Mouse (Mus musculus) mesoderm, embryonic 11.5 days (tissue): ENCODE measurements at regions not wholly inside any gene's neighbourhood (a gene's known extent, or its start where the extent isn't known, plus 50 kb on each side); places are given as distances from the start of the nearest gene placed in this dataset.
A peak's percentile ranks its signal among the peaks of the same experiment; 100 is the strongest.

Experiments used
- DNase-seq: peaks from one replicate; pipeline ENCODE4 v3.0.0-alpha.2; 2012; ENCODE audit warnings: low read depth, low spot score

DNA sequence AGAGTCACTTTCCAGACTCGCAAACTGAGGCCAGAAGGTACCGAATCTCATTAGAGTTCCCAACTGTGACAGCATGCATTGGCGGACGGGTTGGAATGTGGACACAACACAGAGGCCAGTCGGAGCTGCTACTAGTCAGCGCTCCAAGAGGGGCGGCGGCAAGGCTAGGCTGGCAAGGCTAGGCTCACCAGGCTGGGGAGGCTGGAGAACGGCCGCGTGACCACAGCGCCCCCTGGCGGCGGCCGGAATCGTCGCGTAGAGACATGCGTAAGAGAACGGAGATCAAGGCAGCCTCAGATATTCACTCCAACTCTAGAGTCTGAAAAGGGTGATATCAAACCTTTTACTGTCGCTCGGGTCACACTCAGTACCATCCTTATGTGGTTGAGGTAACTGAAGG lies 72.8 kb upstream of the Cdh5 start:
- DNase-seq: peak; percentile 87

DNA sequence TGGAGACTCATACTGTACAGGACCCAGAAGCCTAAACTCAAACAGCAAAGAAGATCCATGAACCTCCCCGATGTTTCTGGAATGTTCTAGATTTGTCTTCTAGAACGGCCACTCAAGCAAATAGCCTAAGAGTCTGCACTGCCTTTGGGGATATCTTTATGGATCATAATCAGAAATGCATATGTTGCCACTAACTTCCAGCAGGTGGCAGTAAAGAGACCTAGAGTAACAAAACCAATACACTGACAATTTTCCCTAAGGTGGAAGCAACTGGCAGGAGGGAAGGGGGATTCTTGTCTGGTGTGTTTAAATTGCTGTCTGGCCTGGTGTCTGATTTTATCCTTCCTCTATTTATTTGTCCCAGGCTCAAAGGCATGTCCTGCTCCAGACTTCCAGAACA lies 69.2 kb upstream of the Cdh5 start:
- DNase-seq: no peak

- no peak for DNase-seq
Measured at GRCm38 (mm10) chr8:104033148-104033547, 68.3 kb upstream of the Cdh5 start.

GRCm38 (mm10) chr8:104034286-104034685 lies 67.1 kb upstream of the Cdh5 start:
- no peak for DNase-seq

GRCm38 (mm10) chr8:104036580-104037477 lies 64.6 kb upstream of the Cdh5 start:
- DNase-seq: no peak

GRCm38 (mm10) chr8:104037611-104038010 lies 63.8 kb upstream of the Cdh5 start:
- no peak for DNase-seq

DNA sequence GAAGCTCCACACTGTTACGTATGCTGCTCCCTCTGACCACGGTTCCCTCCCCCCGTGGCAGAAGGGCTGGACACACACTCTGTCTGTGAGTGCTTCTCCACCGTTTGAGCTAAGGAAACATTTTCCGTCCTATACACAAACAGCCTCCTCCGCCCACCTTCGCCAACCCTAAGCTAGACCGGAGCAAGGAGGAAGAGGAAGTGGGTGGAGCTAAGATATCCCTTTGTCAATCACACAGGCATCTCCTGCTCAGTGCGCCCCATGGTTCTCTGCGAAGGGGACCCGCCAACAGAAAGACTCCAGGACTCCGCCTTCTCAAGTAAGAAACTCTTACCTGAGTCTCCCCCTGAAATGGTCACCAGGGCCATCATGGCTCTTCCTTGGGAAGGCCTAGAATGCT lies 61.9 kb upstream of the Cdh5 start:
- no peak for DNase-seq

- DNase-seq: no peak
Measured at GRCm38 (mm10) chr8:104041522-104041921, 59.9 kb upstream of the Cdh5 start.

DNA sequence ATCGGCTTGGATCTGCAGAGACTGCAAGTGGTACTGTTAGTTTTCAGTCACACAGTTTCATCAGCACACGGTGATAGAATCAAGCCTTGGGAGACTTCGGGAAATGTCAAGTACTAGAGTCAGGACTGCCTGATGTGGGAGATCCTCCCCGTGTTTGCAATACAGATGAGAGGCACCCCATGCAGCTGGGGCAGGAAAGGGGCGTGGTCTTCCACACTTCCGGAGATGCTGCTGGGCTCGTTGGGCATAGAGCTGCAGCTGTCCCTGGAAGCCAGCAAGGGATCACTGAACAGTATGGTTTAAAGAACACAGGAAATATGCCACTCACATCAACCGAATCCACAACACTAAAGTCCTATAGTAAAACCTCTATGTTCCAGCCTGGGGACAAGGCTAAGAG lies 59.0 kb upstream of the Cdh5 start:
- no peak for DNase-seq

- DNase-seq: no peak
Measured at GRCm38 (mm10) chr8:104048037-104048436, 53.4 kb upstream of the Cdh5 start.

- no peak for DNase-seq
Measured at GRCm38 (mm10) chr8:104049181-104049580, 52.2 kb upstream of the Cdh5 start.

DNA sequence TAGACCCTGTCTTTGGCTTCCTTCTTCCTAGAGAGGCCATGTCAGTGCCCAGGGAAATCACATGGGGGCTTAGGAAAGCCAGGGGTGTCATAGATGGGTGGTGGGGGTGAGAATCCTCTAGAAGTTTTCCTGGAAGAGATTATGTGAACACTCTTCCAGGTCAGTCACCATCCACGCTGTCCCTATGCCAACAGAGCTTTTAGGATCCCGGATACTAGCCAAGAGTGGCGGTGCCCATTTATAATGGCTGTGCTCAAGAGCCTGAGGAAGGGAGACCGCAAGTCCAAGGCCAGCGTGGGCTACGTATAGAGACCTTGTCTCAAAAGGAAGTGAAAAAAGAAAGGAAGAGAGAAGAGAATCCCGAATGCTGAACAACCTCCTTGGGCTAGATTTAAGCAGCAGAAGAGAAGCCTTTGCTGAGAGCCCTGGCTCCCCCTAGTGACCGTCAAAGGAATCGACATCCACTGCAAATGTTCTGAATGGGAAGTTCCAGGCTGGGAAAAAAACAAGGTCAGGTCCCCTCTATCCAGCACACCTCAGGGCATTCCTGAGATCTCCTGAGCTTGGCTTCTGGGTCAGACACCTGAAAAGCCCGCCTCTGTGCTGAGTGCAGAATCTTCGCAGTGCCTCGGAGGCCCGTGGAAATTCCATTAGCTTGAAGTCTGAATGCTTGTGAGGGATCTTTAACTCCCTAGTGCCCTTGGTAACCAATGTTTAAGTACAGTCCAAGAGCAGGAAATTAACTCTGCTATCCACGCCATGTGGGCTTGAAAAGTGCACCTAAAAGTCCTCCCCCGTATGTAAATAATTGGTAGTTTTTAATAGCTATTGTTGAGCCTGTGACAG lies 50.5 kb upstream of the Cdh5 start:
- DNase-seq: peak; percentile 77

DNA sequence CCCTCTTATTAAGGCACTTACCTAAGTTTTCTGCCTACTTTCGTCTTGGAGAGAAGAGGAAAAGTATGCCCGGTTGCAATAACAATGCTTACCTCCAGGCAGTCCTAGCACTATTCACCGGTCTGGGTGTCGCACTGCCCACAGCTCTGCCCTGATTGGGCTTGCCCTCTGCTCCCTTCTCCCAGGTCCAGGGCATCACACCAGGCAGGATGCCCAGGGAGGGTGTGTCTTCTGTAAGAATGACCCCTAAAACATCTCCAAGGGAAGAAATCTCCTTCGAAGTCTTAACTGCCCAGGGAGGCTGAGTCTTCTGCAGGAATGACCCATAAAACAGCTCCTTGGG lies 49.9 kb upstream of the Cdh5 start:
- no peak for DNase-seq
